Mouse (Mus musculus) left cerebral cortex, postnatal 10 days (tissue): Measurements from ENCODE around the gene Rfwd3. TPM values are rescaled to one million over a fixed set of nuclear protein-coding genes. Genes with fewer than 3 reads are reported as not detected.

Source experiments
- DNase-seq, 2 experiments: peaks; one replicate each; pipeline ENCODE4 v3.0.0; 2021 to 2022; ENCODE audit warnings: low spot score in 2 of 2, mixed read lengths in 1 of 2; ENCODE audit errors: extremely low spot score in 1 of 2
- intact Hi-C: fragments of 180-260 bp; cut with DNase I; formaldehyde crosslinking; loops from one replicate; pipeline ENCODE4 v1.15.1; 2025
- total RNA-seq, 2 experiments: library from RNA; stranded (reverse); gene quantifications; 2 replicates each; pipeline ENCODE4 v1.2.3; 2021

Rfwd3 gene
- total RNA-seq, 2 experiments from 2014 or later, result 17.4 to 17.7 TPM

DNA sequence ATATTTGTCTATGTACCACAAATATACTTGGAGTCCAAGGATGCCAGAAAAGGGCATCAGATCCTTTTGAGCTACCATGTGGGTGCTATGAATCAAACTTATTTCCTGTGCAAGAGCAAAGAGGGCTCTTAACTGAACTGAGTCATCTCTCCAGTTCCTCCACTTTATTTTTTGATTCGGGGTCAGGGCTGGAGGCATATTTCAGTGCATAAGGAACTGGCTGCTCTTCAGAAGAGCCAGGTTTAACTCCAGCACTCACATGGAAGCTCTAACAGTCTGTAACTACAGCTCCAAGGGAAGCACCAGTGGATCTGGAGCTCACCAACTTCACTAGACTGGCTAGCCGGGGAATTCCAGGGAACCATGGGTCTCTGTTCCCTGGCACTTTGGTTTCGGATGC is 62.7 kb downstream of the Rfwd3 start:
- intact Hi-C loops, result no loop called here
- DNase-seq, result no peak

DNA sequence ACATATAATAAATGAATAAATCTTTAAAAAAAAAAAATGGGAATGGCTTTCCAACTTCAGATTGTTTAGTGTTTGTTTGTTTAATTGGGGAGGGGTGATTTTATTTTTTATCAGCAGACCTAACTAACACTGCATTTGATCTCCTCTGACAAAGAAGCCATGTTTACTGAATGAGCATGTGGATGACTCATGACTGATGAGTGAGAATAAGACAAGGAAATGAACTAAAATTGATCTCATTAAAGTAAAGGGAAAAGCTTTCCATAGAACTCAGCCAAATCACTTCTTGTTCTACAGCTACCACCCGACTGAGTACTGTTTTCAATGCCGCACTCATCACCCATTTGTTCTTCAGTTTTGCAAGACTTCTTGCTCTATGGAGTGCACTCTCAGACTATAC is 66.3 kb downstream of the Rfwd3 start:
- intact Hi-C loops, result no loop called here
- DNase-seq, result no peak

DNA sequence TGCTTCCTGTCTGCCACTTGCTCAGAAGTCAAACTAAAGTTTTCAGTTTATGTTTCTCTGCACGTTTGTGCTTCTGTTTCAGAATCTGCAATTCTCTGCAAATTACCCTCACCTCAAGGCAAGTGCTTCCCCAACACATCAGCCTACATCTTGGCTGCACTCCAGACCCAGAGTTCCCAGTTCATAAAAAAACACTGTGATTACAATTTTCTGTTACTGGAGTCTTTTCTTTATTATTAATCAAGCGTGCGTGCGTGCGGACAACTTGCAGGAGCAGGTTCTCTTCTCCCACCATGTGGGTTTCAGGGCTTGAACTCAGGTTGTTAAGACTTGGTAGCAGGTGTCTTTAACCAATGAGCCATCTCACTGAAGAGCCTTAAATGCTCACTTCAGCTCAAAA is 75.9 kb downstream of the Rfwd3 start:
- no peak for DNase-seq
- intact Hi-C loops, result no loop called here

Other genes with a start within 250 kb of the Rfwd3 start
- gene Exosc6, start 243.9 kb downstream of the Rfwd3 start, total RNA-seq, result not detected
- gene Clec18a, start 207.8 kb downstream of the Rfwd3 start, total RNA-seq, result under 1 TPM in 1 of 2 experiments, not detected in 1; 0.26 TPM
- 10 to 100 TPM; 28.6 to 30.8 TPM for gene Pdpr, start 205.6 kb downstream of the Rfwd3 start, total RNA-seq
- gene Glg1, start 41.0 kb downstream of the Rfwd3 start, total RNA-seq, result 100 to 1,000 TPM; 123 to 127 TPM
- under 1 TPM; 0.34 to 0.58 TPM for gene Mlkl, start 38.0 kb upstream of the Rfwd3 start, total RNA-seq
- 1 to 10 TPM; 4.1 to 5.1 TPM for gene Fa2h, start 93.6 kb upstream of the Rfwd3 start, total RNA-seq
- gene Wdr59, start 221.9 kb upstream of the Rfwd3 start, total RNA-seq, result 10 to 100 TPM; 21.2 to 22.0 TPM
- 100 to 1,000 TPM; 168 to 171 TPM for gene Znrf1, start 235.9 kb upstream of the Rfwd3 start, total RNA-seq